Mouse (Mus musculus): ENCODE data around the gene Arhgap27. TPM values are rescaled to one million over a fixed set of nuclear protein-coding genes. Genes with fewer than 3 reads are reported as not detected.
A peak's percentile ranks its signal among the peaks of the same experiment; 100 is the strongest.

Gene Arhgap27
- polyA plus RNA-seq, 1 experiment, result not detected

DNA sequence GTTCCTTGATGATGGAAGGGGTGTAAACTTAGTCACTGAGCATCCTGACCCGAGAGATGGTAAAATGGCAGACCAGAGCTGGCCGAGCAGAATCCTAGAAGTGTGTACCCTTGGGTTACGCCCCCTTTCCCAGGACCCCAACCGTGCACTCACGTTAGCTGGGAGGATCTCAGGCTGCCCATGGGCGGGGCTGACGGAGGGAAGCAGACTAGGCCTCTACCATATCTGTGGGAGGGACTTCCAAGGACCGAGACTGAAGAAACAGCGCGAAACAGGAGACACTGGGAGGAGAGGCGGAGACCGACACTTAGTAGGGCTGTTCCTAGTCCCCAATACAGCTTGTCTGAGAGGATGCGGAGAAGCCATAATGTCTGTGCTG, 1.4 kb downstream of the Arhgap27 start:
- TF ChIP-seq POLR2A (IDR thresholded peaks at IDR 0.05; ENCODE audit: insufficient read depth, low read depth, low read length) (no peak), CTCF (IDR thresholded peaks at IDR 0.05; ENCODE audit: insufficient read depth, low read depth, low read length) (no peak)
- Histone ChIP-seq H3K27ac (ENCODE audit: insufficient read depth, low read depth, low read length) (peak overlapping the region; percentile 34; the same call in 1 of the 2 replicates), H3K4me3 (ENCODE audit: insufficient read depth, low read depth, low read length) (peak overlapping the region; percentile 60), H3K4me1 (ENCODE audit: control insufficient read depth, insufficient read depth, low read length) (peaks cover 40% of the 10 kb centered on the region)
- 21% methylated on average over 13 of the region's 13 CpGs for WGBS

DNA sequence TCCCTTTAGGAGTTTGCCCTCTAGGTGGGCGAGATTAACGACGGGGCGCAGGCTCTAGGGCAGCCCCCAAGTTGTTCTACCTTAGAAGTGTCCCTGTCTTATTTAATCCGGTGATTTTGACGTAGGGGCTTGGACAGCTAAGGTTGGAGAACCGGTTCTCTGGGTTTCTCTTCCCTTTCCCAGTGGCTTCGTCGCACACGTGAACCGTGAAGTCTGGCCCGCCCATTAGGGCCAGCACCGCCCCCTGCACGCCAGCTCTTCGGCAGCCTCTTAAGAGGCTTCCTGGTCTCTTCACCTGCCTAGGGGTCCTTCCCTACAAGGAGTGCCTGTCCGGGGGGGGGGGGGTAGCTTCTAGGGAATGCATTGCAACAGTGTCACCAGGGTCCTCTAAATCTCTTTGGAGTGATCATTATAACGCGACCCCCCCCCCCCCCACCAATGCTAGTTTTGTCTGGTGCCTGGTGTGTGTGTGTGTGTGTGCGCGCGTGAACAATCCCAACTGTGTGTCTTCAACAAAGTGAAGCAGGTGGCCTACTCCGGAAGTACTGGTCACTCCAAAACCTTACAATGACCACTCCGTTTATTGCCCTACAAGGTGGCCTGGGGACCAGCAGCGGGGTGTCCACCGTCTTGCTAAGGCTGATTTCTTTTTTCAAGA, 2.0 kb downstream of the Arhgap27 start:
- H3K4me3 ChIP-seq (ENCODE audit: insufficient read depth, low read depth, low read length), result peak overlapping the region; percentile 60
- TF ChIP-seq POLR2A (IDR thresholded peaks at IDR 0.05; ENCODE audit: insufficient read depth, low read depth, low read length) (no peak), CTCF (IDR thresholded peaks at IDR 0.05; ENCODE audit: insufficient read depth, low read depth, low read length) (no peak)
- WGBS, result 13% methylated on average over 25 of the region's 25 CpGs
- peak overlapping the region; percentile 34; the same call in 1 of the 2 replicates for H3K27ac ChIP-seq (ENCODE audit: insufficient read depth, low read depth, low read length)
- peaks cover 40% of the 10 kb centered on the region for H3K4me1 ChIP-seq (ENCODE audit: control insufficient read depth, insufficient read depth, low read length)

DNA sequence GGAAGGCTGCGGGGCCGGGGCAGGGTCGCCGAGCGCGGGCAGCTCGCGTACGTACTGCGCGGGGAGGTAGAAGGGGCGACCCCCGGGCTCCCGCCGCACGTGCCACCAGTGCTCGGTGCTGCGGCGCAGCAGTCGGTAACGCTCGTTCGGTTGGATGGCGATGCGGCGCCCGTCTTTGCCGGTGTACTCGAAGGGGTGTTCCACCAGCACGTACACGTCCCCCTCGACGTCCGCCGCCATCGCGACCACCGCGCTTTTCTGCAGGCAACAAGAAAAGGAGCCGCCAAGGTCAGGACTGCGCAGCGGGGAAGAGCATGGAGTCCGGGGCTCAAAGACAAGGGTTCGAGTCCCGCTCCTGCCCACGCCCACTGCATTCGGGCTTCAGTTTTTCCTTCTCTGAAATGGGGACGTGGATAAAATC, 2.8 kb downstream of the Arhgap27 start:
- H3K27ac ChIP-seq (ENCODE audit: insufficient read depth, low read depth, low read length), result peak overlapping the region; percentile 59
- H3K4me3 ChIP-seq (ENCODE audit: insufficient read depth, low read depth, low read length), result peak overlapping the region; percentile 60
- peaks cover 40% of the 10 kb centered on the region for H3K4me1 ChIP-seq (ENCODE audit: control insufficient read depth, insufficient read depth, low read length)
- TF ChIP-seq POLR2A (IDR thresholded peaks at IDR 0.05; ENCODE audit: insufficient read depth, low read depth, low read length) (no peak), CTCF (IDR thresholded peaks at IDR 0.05; ENCODE audit: insufficient read depth, low read depth, low read length) (no peak)
- WGBS, result 4% methylated on average over 48 of the region's 48 CpGs

DNA sequence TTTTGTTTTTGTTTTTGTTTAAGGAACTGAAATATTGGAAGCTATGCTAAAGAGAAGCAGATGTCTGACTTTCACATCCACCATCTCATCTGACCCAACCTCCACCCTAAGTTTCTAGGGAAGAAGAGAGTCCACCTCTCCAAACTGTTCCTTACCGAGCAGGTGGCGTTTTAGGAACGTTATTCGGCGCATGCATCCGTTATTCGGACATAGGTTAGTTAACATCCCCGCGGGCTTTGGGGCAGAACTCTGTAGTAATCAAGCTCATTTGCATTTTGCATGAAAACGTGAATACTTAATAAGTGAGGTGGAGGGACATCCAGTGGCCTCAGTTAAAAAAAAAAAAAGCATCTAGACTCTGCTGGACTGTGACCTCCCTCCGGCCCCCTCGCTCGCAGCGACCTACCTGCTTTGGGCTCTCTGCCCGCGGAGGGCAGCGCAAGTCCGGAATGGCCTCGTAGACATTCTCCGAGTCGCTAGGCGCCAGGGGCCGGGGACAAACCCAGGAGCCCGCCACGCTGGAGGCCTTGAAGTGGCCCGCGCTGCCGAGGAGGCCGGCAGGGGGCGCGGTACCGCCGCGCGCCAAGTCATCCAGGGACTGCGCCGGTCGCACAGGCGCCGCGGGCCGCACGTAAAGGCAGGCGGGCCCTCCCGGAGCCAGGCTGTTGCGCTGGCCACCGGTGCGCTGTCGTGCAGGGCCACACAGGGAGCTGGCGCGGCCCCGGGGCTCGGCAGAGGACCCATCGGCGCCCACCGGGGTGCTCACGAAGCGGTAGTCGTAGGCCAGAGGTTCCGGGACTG, 3.5 kb downstream of the Arhgap27 start:
- peak overlapping the region; percentile 59 for H3K27ac ChIP-seq (ENCODE audit: insufficient read depth, low read depth, low read length)
- TF ChIP-seq CTCF (IDR thresholded peaks at IDR 0.05; ENCODE audit: insufficient read depth, low read depth, low read length) (peak; percentile 80), POLR2A (IDR thresholded peaks at IDR 0.05; ENCODE audit: insufficient read depth, low read depth, low read length) (no peak)
- peak overlapping the region; percentile 60 for H3K4me3 ChIP-seq (ENCODE audit: insufficient read depth, low read depth, low read length)
- peaks cover 40% of the 10 kb centered on the region for H3K4me1 ChIP-seq (ENCODE audit: control insufficient read depth, insufficient read depth, low read length)
- whole genome bisulfite sequencing, result 4% methylated on average over 60 of the region's 60 CpGs

DNA sequence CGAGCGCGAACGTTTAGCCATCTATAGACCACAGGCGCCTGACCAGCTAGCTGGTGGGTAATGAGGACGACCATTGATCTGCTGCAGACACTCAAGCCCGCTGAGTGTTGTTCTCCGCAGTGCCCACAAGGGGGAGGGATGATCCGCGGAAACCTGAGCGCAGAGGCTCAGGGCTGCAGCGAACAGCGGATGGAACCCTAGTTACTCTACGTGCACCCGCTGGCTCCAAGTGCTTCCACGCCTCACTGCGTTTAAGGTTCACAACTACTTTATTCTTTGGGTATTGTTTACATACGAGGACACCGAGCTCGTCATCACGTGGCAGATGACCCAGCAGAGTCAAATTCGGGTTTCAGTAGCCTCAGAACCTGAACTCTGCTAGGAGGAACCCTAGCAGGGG, 4.4 kb downstream of the Arhgap27 start:
- Histone ChIP-seq H3K4me1 (ENCODE audit: control insufficient read depth, insufficient read depth, low read length) (peaks cover 36% of the 10 kb centered on the region), H3K4me3 (ENCODE audit: insufficient read depth, low read depth, low read length) (peak overlapping the region; percentile 15; the same call in 1 of the 2 replicates), H3K27ac (ENCODE audit: insufficient read depth, low read depth, low read length) (no peak overlapping the region)
- TF ChIP-seq POLR2A (IDR thresholded peaks at IDR 0.05; ENCODE audit: insufficient read depth, low read depth, low read length) (no peak), CTCF (IDR thresholded peaks at IDR 0.05; ENCODE audit: insufficient read depth, low read depth, low read length) (peak; percentile 79)
- 5% methylated on average over 22 of the region's 22 CpGs for WGBS

DNA sequence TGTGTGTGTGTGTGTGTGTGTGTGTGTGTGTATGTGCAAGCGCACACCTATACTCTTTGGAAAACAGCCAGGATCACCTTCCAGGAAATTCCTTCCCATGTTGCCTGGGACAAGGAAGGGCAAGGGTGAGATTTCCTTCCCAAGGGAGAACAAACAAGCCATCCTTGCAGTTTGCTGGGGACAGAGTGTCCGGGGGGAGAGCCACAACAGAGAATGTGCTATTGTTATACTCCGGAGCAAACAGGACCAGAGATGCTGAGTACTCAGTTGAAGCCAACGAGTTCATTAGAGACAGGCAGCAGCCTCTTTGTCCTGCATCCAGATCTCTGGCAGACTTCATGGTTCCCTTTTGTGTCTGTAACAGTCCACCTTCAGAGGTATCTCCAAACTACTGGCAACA, 5.2 kb downstream of the Arhgap27 start:
- TF ChIP-seq CTCF (IDR thresholded peaks at IDR 0.05; ENCODE audit: insufficient read depth, low read depth, low read length) (no peak), POLR2A (IDR thresholded peaks at IDR 0.05; ENCODE audit: insufficient read depth, low read depth, low read length) (no peak)
- Histone ChIP-seq H3K4me3 (ENCODE audit: insufficient read depth, low read depth, low read length) (no peak overlapping the region), H3K4me1 (ENCODE audit: control insufficient read depth, insufficient read depth, low read length) (peaks cover 29% of the 10 kb centered on the region), H3K27ac (ENCODE audit: insufficient read depth, low read depth, low read length) (no peak overlapping the region)
- 66% methylated on average over 4 of the region's 4 CpGs for WGBS

DNA sequence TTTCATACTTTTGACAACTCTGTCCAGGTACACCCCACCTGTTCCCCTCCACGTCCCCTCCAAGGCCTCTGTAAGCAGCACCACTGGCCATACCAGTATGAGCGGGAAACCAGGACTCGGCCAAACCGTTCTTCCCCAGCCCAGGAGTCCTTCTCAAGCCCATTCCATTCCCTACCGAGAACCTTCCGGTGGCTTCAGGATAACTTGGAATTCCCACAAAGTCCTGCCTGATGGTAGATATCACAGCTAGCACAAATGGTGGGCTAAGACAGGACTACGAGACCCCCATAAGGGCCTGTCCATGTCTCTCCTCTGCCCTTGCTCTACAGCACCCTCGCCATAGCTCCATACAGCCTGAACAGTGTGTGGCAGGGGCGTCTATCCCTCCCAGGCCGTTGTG, 5.8 kb downstream of the Arhgap27 start:
- Histone ChIP-seq H3K27ac (ENCODE audit: insufficient read depth, low read depth, low read length) (no peak overlapping the region), H3K4me3 (ENCODE audit: insufficient read depth, low read depth, low read length) (no peak overlapping the region), H3K4me1 (ENCODE audit: control insufficient read depth, insufficient read depth, low read length) (peaks cover 25% of the 10 kb centered on the region)
- 94% methylated on average over 10 of the region's 10 CpGs for WGBS
- TF ChIP-seq POLR2A (IDR thresholded peaks at IDR 0.05; ENCODE audit: insufficient read depth, low read depth, low read length), result no peak
- no peak for TF ChIP-seq CTCF (IDR thresholded peaks at IDR 0.05; ENCODE audit: insufficient read depth, low read depth, low read length)

DNA sequence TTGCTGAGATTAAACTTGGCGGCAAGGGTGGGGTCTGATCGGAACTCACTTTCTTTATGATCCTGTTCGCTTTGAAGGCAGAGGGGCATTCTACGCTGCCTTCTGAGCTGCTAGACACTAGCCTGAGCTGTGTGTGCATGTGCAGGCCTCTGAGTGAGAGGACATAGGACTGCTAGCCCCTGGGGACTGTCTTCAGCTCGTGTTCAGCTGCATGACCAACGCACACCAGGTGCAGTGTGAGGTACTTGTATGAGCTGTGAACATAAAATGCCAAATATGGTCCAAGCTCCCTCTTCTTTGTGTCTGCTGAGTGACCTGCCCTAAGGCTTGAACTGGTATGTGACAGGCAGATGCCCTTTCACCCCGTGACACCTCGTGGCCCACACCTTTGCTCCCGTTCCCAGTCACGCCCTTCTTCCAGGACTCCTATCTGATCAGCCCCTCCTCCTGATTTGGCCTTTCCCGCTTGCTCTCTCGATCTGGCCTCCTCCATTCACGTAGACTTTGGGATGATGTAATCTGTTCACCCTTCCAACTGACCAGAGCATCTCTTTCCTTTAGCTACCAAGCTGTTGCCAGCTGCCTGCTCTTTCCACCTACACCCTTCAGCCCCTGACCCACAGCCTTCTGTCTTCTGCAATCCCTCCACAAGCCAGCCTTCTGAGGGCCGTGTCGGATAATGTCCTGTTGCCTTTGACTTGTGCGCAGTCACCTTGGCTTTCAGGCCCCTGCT, 6.4 kb downstream of the Arhgap27 start:
- WGBS, result 92% methylated on average over 16 of the region's 16 CpGs

More for the DNA sequence above, 6.4 kb downstream of the Arhgap27 start:
- Histone ChIP-seq H3K4me1 (ENCODE audit: control insufficient read depth, insufficient read depth, low read length) (peaks cover 19% of the 10 kb centered on the region), H3K27ac (ENCODE audit: insufficient read depth, low read depth, low read length) (no peak overlapping the region), H3K4me3 (ENCODE audit: insufficient read depth, low read depth, low read length) (no peak overlapping the region)
- TF ChIP-seq CTCF (IDR thresholded peaks at IDR 0.05; ENCODE audit: insufficient read depth, low read depth, low read length) (no peak), POLR2A (IDR thresholded peaks at IDR 0.05; ENCODE audit: insufficient read depth, low read depth, low read length) (no peak)
